Mouse (Mus musculus) monocyte, adult 2 months (primary cell): ENCODE measurements around the gene Chpf2.

ENCODE experiments used
- DNase-seq, 2 experiments: peaks; one replicate each; pipeline ENCODE4 v3.0.0; 2022; ENCODE audit warnings: low spot score in 2 of 2, low read depth in 1 of 2

Gene Chpf2

DNA sequence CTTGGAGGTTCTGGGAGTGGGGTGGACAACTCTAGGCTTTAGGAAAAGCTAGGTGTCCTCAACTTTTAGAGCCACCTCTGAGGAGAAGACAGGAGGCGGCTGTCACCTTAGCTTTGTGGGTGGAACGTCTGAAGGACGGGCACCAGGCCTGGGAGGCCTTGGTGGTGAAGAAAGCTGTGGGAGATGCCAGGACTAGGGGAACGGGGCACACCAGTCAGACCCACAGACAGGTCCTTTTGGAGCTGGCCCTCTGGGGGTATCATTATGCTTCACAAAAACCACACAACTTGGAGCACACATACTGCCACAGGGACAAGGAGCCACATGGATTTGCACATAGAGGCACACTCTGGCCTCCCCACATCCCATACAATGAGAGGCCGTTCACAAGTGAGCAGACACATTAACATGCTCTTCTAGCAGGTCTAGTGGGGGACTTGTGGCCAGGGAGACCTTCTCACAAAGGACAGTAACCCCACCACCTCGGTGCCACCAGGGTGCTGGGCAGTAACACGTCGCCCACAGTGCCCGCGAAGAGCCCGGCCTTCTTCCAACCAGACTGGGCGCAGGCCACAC is 17.6 kb downstream of the Chpf2 start:
- DNase-seq, result no peak

DNA sequence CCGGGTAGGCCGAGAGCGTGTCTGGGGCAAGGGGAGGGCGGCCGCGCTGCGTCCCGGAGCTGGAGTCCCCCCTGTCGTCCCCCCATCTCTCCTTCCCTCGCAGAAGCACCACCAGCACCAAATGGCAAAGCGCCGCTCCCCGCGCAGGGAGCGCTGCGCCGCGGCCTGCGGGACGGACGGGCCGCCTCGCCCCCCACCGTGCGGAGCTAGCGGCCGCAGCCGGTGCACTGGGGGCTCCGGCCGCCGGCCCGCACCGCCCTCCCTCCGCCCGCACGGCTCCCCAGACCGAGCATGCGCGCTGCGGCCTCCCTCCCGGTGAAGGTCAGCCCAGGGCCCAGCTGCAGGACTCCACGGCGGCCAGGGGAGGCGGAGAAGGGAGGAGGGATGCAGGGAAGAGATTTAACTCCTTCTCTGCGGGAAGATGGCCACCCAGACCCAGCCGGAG is 18.1 kb downstream of the Chpf2 start:
- DNase-seq, result no peak

DNA sequence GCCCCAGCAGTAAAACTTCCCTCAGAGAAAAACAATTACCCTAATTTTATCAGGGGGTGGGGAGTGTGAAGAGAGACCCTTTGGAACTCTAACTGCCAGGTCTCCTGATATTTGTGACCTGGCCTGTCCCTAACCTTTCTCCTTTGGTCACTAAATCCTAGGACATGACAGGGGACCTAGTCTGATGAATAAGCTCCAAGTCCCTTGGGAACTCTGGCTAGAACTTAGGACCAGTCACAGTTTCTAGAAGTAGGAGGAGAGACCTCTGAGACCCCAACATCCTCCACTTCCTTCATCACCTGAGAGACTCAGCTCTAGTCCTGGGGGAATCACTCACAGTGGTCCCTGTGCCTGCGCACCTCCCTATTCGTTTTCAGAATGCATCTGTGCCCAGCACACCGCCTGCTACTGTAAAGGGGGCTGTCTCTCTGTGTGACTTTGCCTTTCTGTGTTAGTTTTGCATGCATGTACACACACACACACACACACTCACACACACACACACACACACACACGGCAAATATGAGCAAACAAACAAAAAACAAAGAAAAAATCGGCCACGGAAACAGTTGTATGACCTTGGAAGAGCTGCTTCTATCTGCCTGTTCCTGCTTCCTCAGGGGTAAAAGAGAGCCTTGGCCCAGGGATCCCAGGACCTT is 18.9 kb downstream of the Chpf2 start:
- DNase-seq, result no peak

DNA sequence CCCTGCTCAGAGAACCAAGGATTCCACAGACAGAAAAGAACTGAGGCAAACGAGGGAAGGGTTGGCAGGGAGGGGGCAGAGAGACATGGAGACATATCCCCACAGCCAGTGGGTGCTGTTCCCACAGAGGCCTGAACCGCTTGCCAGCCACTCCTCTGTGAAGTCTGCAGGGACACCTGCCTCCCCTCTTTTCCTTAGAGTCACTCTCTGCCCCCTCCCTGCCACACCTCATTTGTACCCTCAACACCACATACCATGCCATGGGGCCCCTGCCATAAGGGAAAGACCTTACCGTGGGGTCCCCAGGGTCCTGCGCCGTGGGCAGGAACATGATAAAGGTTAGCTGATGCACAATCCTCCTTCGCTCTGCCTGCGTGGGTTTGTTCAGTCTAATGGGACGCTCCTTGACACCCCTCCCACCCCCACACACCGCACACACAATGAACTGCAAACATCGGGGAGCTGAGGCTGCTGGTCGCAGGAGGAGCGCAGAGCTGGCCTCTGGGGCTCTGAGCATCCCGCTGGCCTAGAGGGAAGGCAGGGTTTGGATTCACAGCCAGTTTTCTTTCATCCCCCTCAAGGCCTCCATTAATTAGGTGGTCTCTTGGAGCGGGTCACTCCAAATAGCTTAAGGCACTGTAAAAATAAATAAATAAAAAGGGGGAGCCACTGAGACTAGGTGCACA is 19.6 kb downstream of the Chpf2 start:
- DNase-seq, result no peak

DNA sequence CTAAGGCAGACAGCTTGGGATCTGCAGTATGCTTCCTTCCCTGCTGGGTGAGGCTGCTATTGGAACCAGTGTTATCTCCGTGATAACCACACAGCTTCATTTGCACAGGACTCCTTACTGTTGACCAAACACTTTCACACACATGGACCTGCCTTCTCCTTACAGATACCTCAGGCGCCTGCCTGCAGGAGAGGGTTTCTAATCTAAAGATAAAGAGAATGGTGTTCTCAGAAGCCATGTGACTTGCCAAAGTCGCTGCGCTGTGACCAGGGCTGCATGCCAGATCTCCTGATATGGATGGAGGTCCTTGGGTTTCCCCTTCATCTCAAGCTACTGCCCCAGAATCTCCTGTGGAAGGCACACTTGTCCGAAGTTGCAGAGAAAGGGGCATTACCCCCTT is 22.8 kb downstream of the Chpf2 start:
- no peak for DNase-seq

DNA sequence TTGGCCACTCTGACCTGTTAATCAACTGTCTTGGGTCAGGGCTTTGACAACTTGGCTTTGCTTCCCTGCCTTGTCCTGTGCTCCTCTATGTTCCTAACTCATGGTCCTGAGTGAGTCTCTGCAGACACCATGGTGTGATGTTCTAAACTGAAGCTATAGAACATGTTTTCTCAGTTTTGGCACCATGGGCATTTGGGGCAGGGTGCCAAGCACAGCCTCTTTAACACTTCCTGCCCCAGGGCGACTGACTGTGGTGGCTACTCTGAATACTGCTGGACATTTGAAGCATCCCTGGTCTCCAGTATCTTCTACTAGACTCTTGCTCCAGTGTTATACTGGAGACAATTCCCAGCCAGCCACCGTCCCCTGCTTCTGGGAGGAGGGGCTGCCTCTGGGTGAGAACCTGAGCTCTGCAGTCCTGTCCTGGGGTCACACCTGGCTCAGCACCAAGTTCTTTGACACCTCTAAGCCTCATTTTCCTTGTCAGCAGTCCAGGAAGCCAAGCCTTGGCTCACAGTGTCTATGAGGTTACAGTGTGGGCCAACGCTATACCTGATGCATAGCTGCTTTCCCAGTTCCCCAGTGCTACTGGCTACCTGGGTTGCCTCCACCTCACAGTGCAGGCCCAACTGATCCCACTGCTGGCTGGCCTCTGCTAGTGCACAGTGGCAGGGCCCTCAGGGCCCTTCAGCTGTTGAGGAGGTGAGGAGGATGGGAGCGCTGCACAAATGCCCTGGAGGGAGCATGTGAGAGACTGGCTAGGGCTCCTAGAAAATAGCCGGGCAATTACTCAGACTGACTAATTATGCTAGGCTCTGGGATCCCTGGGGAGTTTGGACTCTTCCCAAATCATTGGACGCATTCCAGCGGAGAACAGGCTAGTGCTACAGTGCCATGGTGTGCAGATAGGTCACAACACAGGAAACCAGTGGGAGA is 25.1 kb downstream of the Chpf2 start:
- DNase-seq, result no peak

DNA sequence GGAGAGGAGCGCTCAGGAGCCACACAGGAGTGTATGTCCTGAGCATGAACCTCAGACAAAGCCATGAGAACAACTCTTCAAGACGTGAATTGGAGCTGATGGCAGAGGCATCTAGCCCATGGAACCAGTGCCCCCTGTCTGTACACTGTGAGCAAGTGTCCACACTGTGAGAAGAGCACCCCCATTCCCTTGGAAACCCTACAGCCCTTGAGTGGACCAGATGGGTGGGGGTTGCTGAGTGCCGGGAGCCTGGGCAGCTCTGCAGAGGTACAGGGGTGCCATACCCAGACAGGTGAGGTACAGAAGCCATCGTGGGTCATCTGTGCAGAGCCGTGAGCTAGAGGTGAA is 25.7 kb downstream of the Chpf2 start:
- DNase-seq, result no peak

DNA sequence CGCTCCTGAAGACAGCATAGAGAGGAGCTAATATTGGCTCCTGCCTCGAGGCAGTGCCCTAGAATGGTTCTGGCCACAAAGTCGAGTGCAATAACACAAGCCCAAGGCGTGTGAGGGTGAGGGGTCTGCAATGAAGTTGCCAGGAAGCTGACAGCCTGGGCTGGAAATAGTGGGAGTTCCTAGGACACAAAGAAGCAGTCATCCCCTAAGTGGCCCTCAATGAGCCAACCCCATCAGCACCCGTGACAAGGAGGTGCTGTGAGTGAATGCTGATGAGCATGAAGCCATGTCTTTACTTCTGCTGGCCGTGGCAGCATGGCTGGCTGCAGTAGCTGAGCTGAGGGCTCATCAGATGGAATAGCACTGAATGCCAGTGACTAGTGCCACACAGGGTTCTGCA is 28.6 kb downstream of the Chpf2 start:
- no peak for DNase-seq

DNA sequence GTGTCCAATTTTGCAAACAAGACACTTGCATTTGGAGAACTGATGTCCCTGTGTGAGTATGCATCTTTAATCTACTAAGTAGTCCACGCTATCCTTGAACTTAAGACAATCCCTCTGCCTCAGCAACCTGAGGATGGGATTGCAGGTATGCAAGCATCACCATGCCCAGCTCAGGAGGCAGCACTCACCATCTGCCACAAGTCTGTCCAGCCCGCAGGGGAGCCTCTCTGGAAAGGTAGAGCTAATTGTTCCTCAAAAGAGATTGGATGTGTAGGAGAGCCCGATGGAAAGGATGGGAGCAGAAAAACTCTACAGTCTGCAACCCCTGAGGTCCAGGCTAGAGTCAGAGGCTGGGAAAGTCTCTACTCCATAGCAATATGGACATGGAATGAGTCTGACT is 32.4 kb downstream of the Chpf2 start:
- DNase-seq, result no peak

DNA sequence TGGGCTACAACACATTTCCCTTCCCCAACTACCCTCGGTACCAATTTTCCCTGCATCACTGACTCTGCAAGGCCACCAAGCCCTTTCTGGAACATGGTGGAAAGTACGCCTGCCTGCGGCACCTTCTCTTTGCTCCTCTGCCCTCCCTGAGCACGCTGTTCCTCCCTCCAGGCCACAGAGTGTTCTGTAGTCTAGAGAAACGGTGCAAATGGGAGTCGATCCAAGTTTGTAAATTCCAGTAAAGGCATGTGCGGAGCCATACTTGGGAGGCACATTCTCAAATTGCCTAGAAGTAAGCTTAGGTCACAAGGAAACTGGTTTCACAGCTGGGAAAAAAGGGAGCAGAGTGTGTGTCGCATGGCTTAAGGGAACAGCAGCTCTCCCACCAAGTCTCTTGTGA is 33.6 kb downstream of the Chpf2 start:
- DNase-seq, result no peak

DNA sequence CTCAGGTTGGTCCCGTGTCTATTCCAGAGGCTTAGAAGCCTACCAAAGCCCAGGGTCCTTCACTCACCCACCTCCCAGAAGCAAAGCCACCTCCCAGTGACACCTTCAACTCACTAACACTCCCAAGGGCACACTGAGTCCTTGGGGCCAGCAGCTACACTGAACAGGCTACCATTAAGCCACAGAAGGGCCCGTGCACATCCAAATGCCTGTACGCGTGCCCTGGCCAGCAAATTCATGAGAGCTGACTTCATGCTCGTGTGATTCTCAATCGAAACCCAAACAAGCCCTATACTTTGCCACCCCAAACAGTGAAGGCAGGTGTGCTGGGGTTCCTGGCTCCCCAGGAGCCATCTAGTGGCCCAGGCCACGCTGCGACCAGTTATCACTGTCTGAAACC is 34.1 kb downstream of the Chpf2 start:
- DNase-seq, result no peak

DNA sequence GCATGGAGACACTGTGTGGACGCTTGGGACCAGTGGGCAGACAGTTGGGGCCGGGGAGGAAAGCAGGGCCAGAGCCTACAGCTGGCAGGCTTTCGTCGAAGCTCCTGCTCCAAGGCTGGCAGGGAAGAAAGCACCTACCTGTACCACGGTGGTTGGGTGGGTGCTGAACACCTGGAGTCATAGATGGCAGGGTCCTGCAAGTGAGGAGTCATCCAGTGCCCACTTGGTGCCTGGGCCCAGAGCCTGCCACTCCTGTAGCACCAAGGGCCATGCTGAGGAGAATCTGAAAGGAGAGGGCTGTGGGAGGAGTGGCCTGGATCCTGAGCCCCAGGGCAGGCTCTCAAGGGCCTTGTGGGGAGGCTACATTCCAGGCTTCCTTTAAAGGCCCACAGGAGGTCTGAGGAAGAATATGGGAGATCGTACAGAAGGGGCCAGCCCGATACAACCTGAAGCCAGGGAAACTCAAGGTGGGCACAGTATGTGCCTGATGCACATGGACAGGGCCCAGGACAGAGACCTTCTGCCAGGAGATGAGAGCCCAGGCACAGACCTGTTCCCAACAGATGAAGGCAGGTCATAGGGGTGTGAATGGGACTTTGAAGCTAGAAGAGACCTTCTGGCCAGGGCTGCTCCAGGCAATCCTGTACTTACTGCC is 36.0 kb downstream of the Chpf2 start:
- no peak for DNase-seq

DNA sequence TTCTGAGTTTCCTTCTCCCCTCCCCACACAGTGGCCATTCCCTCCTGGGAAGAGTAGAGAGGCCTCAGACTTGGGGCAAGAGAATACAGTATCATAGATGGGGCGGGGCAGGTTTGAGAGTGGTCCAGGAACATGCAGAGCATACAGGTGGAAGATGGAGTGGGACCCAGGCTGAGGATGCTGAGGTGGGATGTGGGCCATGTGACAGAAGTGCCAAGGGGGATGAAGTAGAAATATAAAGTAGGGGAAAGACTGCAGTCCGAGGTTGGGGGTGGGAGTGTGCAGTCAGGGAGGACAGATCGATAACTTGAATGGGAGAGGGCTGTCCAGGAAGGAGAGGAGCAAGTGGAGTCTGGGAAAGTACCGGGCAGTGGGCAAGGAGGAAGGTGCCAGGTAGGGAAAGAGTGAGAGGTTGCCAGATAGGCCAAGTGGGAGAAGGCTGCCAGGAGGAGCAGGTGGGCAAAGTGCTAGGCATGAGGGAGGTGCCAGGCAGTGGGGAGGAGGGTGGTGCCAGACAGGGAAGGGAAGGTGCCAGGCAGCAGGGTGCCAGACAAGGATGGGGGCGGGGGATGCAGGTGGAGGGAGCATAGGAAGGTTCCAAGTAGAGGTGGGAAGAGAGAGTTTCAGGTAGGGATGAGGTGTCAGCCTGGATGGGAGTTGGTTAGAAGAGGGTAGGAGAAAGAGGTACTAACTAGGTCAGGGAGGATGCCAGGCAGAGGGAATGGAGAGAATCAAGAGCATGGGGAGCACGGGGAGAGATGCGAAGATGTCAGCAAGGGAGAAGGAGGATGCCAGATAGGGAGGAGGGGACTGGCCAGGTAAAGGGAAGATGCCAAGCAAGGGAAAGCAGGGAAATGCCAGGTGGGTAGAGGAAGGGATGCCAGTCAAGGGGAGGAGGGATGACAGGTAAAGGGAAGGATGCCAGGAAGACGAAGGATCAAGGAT is 36.8 kb downstream of the Chpf2 start:
- no peak for DNase-seq

DNA sequence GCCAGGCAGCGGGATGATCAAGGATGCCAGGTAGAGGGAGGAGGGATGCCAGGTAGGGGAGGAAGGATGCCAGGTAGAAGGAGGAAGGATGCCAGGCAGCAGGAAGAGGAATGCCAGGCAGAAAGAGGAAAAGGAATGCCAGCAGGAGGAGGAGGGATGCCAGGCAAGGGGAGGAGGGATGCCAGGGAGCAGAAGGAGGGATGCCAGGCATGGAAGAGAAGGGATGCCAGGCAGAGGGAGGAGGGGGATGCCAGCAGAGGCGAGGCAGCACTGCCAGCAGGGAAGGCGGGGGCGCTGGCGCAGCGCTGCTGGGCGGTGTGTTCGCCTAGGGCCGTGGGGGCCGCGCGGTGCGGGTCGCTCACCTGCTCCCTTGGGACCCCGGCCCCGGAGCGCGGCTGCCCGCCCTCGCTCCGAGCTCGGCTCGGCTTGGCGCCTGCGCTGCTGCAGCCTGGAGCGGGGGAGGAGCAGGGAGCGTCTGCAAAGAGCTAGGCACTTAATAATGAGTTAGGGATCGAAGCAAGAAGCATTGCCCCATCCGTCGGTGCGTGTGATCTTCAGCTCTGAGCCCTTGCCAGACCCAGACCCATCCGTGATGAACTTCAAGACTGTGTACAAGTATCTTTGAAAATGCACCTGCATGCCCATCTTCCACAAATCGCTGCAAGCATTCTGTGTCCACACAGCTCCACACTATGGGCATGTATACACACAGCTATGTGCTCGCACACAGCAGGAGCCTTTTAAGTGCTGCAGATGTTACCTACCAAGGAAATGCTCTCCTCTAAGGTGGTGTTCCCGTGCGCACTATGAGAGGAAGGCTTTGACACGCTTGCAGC is 37.7 kb downstream of the Chpf2 start, which contains the start of gene Smarcd3:
Smarcd3 (minus strand) TSS at position 426 of the 836 bp plus-strand sequence.
- DNase-seq, result no peak

DNA sequence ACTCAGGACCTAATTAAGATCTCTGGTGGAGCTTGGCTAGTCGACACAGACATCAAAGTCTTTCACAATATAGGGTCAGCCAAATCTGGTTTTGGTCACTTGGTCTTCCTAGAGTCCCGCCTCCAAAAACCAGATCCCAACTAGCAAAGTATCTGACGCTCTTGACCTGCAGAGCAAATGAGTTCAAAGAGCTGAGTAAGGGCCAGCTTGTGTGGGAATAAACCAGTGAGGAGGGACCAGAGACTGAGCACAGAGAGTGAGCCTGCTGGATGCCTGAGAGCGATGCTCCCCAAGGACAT is 38.2 kb downstream of the Chpf2 start:
- no peak for DNase-seq

DNA sequence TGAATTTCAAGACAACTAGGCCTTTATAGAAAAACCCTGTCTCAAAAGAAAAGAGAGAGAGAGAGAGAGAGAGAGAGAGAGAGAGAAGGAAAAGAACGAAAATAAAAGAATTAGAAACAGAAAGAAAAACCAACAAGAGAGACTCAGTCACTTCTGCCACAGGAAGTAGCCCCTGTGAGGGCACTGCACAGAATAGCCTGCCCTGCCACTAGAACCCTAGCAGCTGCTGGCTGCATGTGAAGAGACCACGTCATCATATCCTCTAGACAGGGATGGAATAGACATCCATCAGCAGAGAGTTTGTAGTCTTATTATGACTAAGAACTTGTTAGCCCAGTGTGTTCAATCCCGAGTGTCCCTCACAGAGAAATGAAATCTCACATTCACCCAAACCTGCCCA is 43.2 kb downstream of the Chpf2 start:
- no peak for DNase-seq

DNA sequence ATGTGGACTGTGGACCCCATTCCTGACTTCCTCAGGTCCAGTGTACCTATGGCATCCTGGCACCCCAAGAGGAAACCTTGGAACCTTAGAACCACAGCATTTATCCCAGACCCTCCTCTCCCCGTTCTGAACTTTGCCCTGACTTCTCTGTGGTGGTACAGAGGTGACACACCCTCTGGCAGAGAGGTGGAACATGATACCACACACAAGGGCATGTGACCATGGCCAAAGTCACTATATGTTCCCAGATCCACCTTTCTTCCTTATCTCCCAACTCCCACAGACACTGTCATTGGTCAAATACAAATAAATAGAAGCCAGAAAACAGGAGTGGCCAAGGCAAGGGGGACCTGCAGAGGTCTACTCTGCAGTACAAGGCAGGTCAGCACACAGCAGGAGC is 48.6 kb downstream of the Chpf2 start:
- DNase-seq, result no peak

DNA sequence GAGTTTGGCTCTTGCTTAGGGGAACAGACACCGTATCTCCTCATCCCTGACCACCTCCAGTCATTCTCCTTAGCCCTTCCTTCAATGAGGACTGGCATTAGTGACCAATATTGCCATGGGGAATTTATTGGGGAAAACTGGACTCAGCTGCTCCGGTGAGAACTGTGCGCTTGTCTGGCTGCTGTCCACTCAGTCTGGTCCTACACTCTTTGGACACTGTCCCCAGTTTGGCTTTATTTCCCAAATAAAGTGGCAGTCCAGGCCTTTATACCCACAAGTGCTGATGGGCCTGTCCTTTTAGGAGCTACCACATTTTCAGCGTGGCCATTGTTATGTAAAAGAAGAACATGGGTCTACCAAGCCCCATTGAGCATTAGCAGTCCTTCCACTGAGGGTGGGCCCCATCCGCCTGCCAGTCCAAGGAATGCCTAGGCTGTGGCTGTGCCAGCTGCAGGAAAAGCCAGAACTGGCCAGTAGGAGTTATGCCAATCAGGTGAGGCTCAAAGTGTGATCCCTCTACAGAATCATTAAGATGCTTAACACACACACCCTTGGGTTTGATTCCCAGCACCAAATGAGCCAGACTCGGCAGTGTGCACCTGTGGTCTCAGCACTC is 49.1 kb downstream of the Chpf2 start:
- no peak for DNase-seq

DNA sequence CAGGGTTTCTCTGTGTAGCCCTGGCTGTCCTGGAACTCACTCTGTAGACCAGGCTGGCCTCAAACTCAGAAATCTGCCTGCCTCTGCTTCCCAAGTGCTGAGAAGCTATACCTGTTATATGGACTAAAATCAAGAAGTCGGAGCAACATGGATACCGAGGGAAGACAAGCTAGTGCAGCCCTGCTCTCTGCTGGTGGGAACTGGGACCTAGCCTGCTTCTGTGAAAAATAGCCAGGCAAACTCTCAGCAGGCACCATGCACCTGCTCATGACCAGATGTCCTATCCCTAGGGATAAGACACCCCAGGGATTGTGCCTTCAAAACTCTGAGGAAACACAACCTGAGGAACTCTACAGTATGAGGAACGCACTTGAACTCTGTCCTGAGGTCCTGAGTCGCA is 50.4 kb downstream of the Chpf2 start:
- no peak for DNase-seq
